Mouse (Mus musculus): ENCODE results near the gene Trabd2b. TPM values are rescaled to one million over a fixed set of nuclear protein-coding genes. Genes with fewer than 3 reads are reported as not detected.

The Trabd2b gene
- total and polyA plus RNA-seq, 3 experiments, result not detected

DNA sequence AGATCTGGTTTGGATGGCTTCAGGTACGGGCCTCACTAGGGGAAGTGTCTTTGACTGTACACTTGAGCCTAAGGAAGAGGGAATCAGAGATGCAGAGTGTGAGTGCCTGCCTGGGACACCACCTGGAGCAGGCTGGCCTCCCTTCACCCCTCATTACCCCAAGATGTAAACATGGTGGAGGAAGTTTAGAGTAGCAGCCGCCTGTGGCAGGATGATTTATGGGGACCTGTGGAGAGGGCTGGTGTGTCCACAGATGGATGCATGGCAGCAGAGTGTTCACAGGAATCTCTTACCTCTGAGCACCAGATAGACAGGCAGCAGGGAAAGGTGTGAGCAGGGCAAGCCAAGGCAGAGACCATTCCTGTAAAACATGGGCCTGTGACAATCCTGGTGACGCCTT, 199.1 kb downstream of the Trabd2b start:
- Histone ChIP-seq H3K9ac (ENCODE audit: control insufficient read depth, low read depth, low read length, poor library complexity, severe bottlenecking) (no peak overlapping the region), H3K4me1 (ENCODE audit: control insufficient read depth in 1 of 2, insufficient read depth in 2 of 2, low read length in 2 of 2) (no peaks in the 10 kb centered on the region), H3K27me3 (ENCODE audit: control insufficient read depth in 1 of 2, insufficient read depth in 2 of 2, low read length in 2 of 2) (no peaks in the 10 kb centered on the region), H3K27ac (ENCODE audit: control insufficient read depth, low read depth, low read length) (no peak overlapping the region), H3K79me2 (ENCODE audit: control insufficient read depth, insufficient read depth, low read length, poor library complexity) (no peaks in the 10 kb centered on the region), H3K36me3 (ENCODE audit: control insufficient read depth in 1 of 2, insufficient read depth in 2 of 2, low read length in 2 of 2) (no peaks in the 10 kb centered on the region), H3K9me3 (replicated peaks; ENCODE audit: insufficient read depth, low read length) (no peaks in the 10 kb centered on the region), H3K4me3 (ENCODE audit: control insufficient read depth in 1 of 2, insufficient read depth in 1 of 2, low read depth in 2 of 2, low read length in 2 of 2) (no peak overlapping the region)
- no peak for DNase-seq (ENCODE audit: low read depth, low spot score)
- no peak for TF ChIP-seq ZKSCAN1 (IDR thresholded peaks at IDR 0.05; ENCODE audit: low read depth, low read length)
- TF ChIP-seq ETS1 (IDR thresholded peaks at IDR 0.05; ENCODE audit: low read depth, low read length), result no peak
- TF ChIP-seq CHD1 (IDR thresholded peaks at IDR 0.05; ENCODE audit: low read depth, low read length), result no peak
- no peak for TF ChIP-seq MEF2A (IDR thresholded peaks at IDR 0.05; ENCODE audit: extremely low read depth, insufficient replicate concordance, low read depth, low read length, poor library complexity, severe bottlenecking)
- TF ChIP-seq POLR2A (IDR thresholded peaks at IDR 0.05; ENCODE audit: control insufficient read depth in 1 of 2, insufficient read depth in 1 of 2, low read depth in 1 of 2, low read length in 2 of 2, poor library complexity in 1 of 2), result no peak
- TF ChIP-seq BHLHE40 (IDR thresholded peaks at IDR 0.05; ENCODE audit: borderline replicate concordance, low read depth, low read length), result no peak
- no peak for TF ChIP-seq CTCF (IDR thresholded peaks at IDR 0.05 in 2 of 3, conservative IDR thresholded peaks at IDR 0.05 in 1 of 3; ENCODE audit: control insufficient read depth in 1 of 3, insufficient read depth in 1 of 3, low read depth in 2 of 3, low read length in 3 of 3, poor library complexity in 1 of 3, severe bottlenecking in 1 of 3)
- no peak for TF ChIP-seq SIN3A (IDR thresholded peaks at IDR 0.05; ENCODE audit: low read length)

DNA sequence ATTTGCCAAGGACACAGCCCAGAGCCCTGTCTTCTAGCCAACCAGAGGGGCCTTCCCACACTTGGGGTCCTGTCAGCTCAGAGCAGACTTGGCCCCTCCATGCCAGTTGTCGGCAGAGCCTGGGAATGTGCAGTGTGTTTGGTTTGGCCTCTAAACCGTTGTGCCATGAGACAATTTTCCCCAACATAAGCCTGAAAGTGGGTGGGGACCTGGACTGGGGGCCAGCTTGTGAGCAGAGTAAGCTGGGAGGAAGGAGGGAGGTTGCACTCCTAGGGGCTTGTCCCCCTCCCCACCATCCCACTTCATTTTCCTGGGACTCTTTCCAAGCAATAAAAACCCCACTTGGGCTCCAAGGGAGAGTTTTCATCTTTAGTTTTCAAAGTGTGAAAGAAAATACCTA, 201.3 kb downstream of the Trabd2b start:
- Histone ChIP-seq H3K4me1 (ENCODE audit: control insufficient read depth in 1 of 2, insufficient read depth in 2 of 2, low read length in 2 of 2) (no peaks in the 10 kb centered on the region), H3K9me3 (replicated peaks; ENCODE audit: insufficient read depth, low read length) (no peaks in the 10 kb centered on the region), H3K79me2 (ENCODE audit: control insufficient read depth, insufficient read depth, low read length, poor library complexity) (no peaks in the 10 kb centered on the region), H3K27ac (ENCODE audit: control insufficient read depth, low read depth, low read length) (no peak overlapping the region), H3K27me3 (ENCODE audit: control insufficient read depth in 1 of 2, insufficient read depth in 2 of 2, low read length in 2 of 2) (no peaks in the 10 kb centered on the region), H3K4me3 (ENCODE audit: control insufficient read depth in 1 of 2, insufficient read depth in 1 of 2, low read depth in 2 of 2, low read length in 2 of 2) (no peak overlapping the region), H3K9ac (ENCODE audit: control insufficient read depth, low read depth, low read length, poor library complexity, severe bottlenecking) (no peak overlapping the region), H3K36me3 (ENCODE audit: control insufficient read depth in 1 of 2, insufficient read depth in 2 of 2, low read length in 2 of 2) (no peaks in the 10 kb centered on the region)
- TF ChIP-seq USF1 (IDR thresholded peaks at IDR 0.05; ENCODE audit: low read depth, low read length) (no peak), ZNF384 (IDR thresholded peaks at IDR 0.05; ENCODE audit: low read depth, low read length) (no peak), TBP (IDR thresholded peaks at IDR 0.05; ENCODE audit: low read depth, low read length) (no peak), ETS1 (IDR thresholded peaks at IDR 0.05; ENCODE audit: low read depth, low read length) (no peak)
- no peak for DNase-seq (ENCODE audit: low read depth, low spot score)

DNA sequence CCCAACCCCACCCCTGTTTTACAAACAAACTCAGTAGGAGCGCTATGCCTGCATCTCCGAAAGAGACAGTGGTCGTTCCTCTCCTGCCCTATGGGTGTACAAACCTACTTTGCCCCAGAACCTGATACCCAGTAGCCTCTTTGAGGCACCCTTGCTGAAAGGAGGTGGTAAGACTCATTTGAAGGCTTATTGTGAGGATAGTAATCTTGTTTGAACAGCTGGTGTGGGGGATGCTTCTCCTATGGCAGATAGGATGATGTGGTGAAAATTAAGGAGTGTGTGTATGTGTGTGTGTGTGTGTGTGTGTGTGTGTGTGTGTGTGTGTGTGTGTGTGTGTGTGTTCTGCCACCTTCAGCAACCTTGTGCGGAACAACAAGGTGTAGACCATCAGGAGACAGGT, 202.8 kb downstream of the Trabd2b start:
- H3K4me3 ChIP-seq (ENCODE audit: control insufficient read depth in 1 of 2, insufficient read depth in 1 of 2, low read depth in 2 of 2, low read length in 2 of 2), result no peak overlapping the region
- no peaks in the 10 kb centered on the region for H3K27me3 ChIP-seq (ENCODE audit: control insufficient read depth in 1 of 2, insufficient read depth in 2 of 2, low read length in 2 of 2)
- H3K79me2 ChIP-seq (ENCODE audit: control insufficient read depth, insufficient read depth, low read length, poor library complexity), result no peaks in the 10 kb centered on the region
- H3K9ac ChIP-seq (ENCODE audit: control insufficient read depth, low read depth, low read length, poor library complexity, severe bottlenecking), result no peak overlapping the region
- H3K4me1 ChIP-seq (ENCODE audit: control insufficient read depth in 1 of 2, insufficient read depth in 2 of 2, low read length in 2 of 2), result no peaks in the 10 kb centered on the region
- H3K36me3 ChIP-seq (ENCODE audit: control insufficient read depth in 1 of 2, insufficient read depth in 2 of 2, low read length in 2 of 2), result no peaks in the 10 kb centered on the region
- no peak for DNase-seq (ENCODE audit: low read depth, low spot score)
- no peaks in the 10 kb centered on the region for H3K9me3 ChIP-seq (replicated peaks; ENCODE audit: insufficient read depth, low read length)
- TF ChIP-seq POLR2A (IDR thresholded peaks at IDR 0.05; ENCODE audit: control insufficient read depth in 1 of 2, insufficient read depth in 1 of 2, low read depth in 1 of 2, low read length in 2 of 2, poor library complexity in 1 of 2), result no peak
- no peak for TF ChIP-seq EP300 (IDR thresholded peaks at IDR 0.05; ENCODE audit: low read depth in 1 of 2, low read length in 2 of 2)
- no peak for TF ChIP-seq UBTF (IDR thresholded peaks at IDR 0.05; ENCODE audit: borderline replicate concordance, insufficient read depth, low read depth, low read length)
- no peak for TF ChIP-seq MAX (IDR thresholded peaks at IDR 0.05; ENCODE audit: low read length)
- no peak for TF ChIP-seq RCOR1 (IDR thresholded peaks at IDR 0.05; ENCODE audit: low read depth, low read length)
- TF ChIP-seq MAFK (IDR thresholded peaks at IDR 0.05; ENCODE audit: borderline replicate concordance, low read depth, low read length), result no peak
- no peak for TF ChIP-seq BHLHE40 (IDR thresholded peaks at IDR 0.05; ENCODE audit: borderline replicate concordance, low read depth, low read length)
- no peak for TF ChIP-seq MAZ (IDR thresholded peaks at IDR 0.05; ENCODE audit: low read depth, low read length)
- no peak for TF ChIP-seq CTCF (IDR thresholded peaks at IDR 0.05 in 2 of 3, conservative IDR thresholded peaks at IDR 0.05 in 1 of 3; ENCODE audit: control insufficient read depth in 1 of 3, insufficient read depth in 1 of 3, low read depth in 2 of 3, low read length in 3 of 3, poor library complexity in 1 of 3, severe bottlenecking in 1 of 3)
- TF ChIP-seq ZMIZ1 (IDR thresholded peaks at IDR 0.05; ENCODE audit: low read depth, low read length), result no peak
- TF ChIP-seq TBP (IDR thresholded peaks at IDR 0.05; ENCODE audit: low read depth, low read length), result no peak
- no peak for TF ChIP-seq SMC3 (IDR thresholded peaks at IDR 0.05; ENCODE audit: low read depth, low read length)
- no peak for TF ChIP-seq TAL1 (IDR thresholded peaks at IDR 0.05; ENCODE audit: low read length)
- no peak overlapping the region for H3K27ac ChIP-seq (ENCODE audit: control insufficient read depth, low read depth, low read length)
